Comparison of ENCODE assay signal across 19 mouse cellular contexts in genomic region chr10:30326861-30327260, GRCm38 (mm10).
"Had no signal": no experiment of that assay in that cellular context is flagged by ENCODE, and none has a peak within 500 bp of the region (broad histone marks: within the 10 kb centered on the region; RNA-seq: fewer than 3 reads in every experiment).

No protein-coding gene starts in this region.

- ATAC-seq: inflammation-experienced regulatory T-cells, adult 6 months; intestine, postnatal 0 days had no signal

- H3K4me2 ChIP-seq: limb, embryonic 15.5 days; liver, embryonic 13.5 days; midbrain, embryonic 12.5 days; midbrain, embryonic 15.5 days; neural tube, embryonic 12.5 days had no signal

- H3K4me3 ChIP-seq: layer of hippocampus, adult 2 months; limb, embryonic 15.5 days; liver, embryonic 13.5 days; midbrain, embryonic 12.5 days; midbrain, embryonic 15.5 days; neural tube, embryonic 12.5 days; neural tube, embryonic 15.5 days had no signal

- DNase-seq: kidney, adult 8-10 months; kidney, postnatal 25 days; layer of hippocampus, adult 9-11 months; liver, embryonic 13.5 days; lung, adult 2 months; lung, postnatal 14 days; right cerebral cortex, postnatal 14 days; right cerebral cortex, postnatal 4 days; thymus, postnatal 25 days had no signal

- H3K9ac ChIP-seq: limb, embryonic 15.5 days; liver, embryonic 13.5 days; midbrain, embryonic 12.5 days; midbrain, embryonic 15.5 days; neural tube, embryonic 12.5 days; neural tube, embryonic 15.5 days had no signal

- H3K36me3 ChIP-seq: limb, embryonic 15.5 days; liver, embryonic 13.5 days; midbrain, embryonic 12.5 days; midbrain, embryonic 15.5 days; neural tube, embryonic 12.5 days; neural tube, embryonic 15.5 days had no signal

- H3K4me1 ChIP-seq: liver, embryonic 13.5 days; midbrain, embryonic 15.5 days had no signal

- H3K9me3 ChIP-seq: limb, embryonic 15.5 days; liver, embryonic 13.5 days; midbrain, embryonic 12.5 days; midbrain, embryonic 15.5 days; neural tube, embryonic 12.5 days; neural tube, embryonic 15.5 days had no signal

- H3K27me3 ChIP-seq: limb, embryonic 15.5 days; liver, embryonic 13.5 days; midbrain, embryonic 12.5 days; midbrain, embryonic 15.5 days; neural tube, embryonic 12.5 days; neural tube, embryonic 15.5 days had no signal

- H3K27ac ChIP-seq: layer of hippocampus, adult 2 months; limb, embryonic 15.5 days; liver, embryonic 13.5 days; macrophage; midbrain, embryonic 12.5 days; midbrain, embryonic 15.5 days; neural tube, embryonic 12.5 days; neural tube, embryonic 15.5 days; stomach, postnatal 0 days had no signal
